Mouse (Mus musculus) lung, postnatal 10 days (tissue): ENCODE measurements around the gene Hist1h3g.

Source experiments
- DNase-seq: peaks from one replicate; pipeline ENCODE4 v3.0.0; 2021

Gene Hist1h3g

GRCm38 (mm10) chr13:23535137-23536075 lies at the start of gene Hist1h3g:
Hist1h3g (plus strand) TSS chr13:23535422.
- peak; percentile 93 for DNase-seq

DNA sequence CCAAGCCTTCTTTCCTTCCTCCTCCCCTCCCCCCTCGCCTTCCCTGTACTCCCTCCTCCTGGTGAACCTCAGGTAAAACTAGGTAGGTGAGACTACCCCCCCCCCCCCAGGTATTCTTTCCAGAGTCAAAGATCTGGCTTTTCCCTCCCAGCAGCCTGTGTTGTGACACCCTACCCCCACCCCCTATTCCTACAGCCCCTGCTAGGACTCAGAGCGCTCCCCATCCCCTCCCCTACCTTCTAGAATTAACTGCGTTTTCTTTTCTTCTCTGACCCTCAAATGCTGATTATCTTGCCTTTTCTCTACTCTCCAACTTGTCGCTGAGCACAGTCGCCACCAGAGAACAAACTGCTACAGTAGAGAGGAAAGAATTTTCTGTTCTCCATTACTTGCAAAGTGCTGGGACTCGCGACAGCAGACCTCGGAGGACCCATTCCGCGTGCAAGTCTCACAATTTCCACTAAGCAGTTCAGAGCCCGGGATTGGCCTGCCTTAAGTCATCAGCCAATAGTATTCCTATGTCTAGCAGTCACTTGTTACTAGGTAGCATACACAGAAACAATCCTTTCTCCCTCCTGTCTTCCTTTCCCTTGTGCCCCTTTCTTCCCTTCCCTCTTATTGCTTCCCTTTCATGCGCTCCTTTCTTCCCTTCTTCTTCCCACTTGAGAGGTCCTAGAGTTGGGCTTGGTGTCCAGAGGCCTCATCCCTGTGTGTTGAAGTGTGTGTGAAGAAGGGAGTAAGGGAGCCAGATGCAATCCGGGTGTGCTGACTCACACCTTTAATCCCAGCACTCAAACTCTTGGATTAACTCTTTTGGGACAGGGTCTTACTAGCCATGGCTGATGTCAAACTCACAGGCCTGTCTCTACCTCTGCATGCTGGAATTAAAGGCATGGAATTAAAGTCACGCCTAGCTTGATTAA lies 46.6 kb upstream of the Hist1h3g start, which contains the start of gene Btn2a2:
Gene Btn2a2, minus strand, starts transcription at position 458 of the 923 bp plus-strand sequence.
- peak; percentile 74 for DNase-seq

- no peak for DNase-seq
Measured at GRCm38 (mm10) chr13:23490863-23491262, 44.4 kb upstream of the Hist1h3g start.

DNA sequence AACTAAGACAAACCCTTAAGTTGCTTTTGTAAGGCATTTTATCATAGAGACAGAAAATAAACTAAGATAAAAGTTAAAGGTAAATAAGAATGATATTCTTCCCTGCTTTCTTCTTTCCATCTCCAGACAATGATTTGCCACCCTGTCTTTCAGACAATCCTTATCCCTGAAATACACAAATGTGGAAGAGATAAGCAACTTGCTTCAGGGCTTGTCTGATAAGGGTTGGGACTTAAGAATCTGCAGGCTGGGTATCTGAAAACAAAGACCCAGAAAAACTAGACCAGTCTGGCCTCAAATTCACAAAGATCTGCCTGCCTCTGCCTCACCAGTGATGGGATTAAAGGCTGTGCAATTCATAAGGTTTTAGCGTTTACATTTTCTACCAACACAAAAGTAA lies 44.0 kb upstream of the Hist1h3g start:
- DNase-seq, result no peak

- no peak for DNase-seq
Measured at GRCm38 (mm10) chr13:23491990-23492389, 43.2 kb upstream of the Hist1h3g start.

DNA sequence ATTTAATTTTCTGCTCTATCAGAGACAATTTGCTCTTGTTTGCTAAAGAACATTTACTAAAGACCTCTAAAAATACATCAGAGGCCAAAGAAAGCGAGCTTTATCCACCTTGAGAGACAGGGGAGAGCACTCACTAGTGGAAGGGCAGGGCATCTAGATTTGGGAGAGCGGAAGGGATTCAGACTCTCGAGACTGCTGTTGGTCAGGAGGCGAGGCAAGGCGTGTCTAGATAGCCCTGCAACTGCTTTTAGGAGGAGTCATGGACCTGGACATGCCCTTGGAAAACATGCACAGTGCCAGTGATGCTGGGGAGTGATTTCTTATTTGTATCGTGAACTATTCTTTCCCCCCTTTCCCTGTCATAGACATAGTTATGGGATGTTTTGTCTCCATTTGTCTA lies 39.7 kb upstream of the Hist1h3g start:
- no peak for DNase-seq

DNA sequence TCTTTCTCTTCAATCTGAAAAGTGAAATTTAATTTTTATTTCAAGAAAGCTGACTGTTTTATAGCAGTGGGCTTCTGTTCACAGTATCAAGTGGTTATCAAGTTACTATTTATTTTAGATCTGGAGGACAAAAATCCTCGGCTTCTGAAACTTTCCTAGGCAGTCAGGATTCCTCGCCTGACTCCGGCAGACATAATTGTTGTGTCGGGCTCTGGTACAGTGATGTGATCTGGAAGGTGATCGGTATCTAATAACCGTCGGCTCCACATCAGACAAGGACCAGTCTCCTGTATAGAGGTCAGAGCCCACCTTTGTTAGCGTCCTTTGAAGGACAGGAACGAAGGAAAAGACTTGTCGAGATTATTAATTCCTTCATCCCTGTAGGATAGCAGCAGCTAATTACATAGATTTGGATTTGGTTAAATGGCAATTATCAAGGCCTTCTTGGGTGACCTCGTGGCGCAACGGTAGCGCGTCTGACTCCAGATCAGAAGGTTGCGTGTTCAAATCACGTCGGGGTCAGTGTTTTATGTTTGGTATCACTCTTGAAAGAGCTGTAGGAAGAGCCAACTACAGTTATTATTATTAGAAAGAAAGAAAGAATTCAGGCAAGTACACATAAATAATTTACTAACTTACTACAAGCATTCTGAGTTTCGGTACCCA lies 37.4 kb upstream of the Hist1h3g start:
- DNase-seq, result no peak

GRCm38 (mm10) chr13:23498653-23499052 lies 36.6 kb upstream of the Hist1h3g start:
- DNase-seq, result peak; percentile 26

- DNase-seq, result no peak
Measured at GRCm38 (mm10) chr13:23499943-23500342, 35.3 kb upstream of the Hist1h3g start.

GRCm38 (mm10) chr13:23500424-23501200 lies 34.6 kb upstream of the Hist1h3g start:
- DNase-seq, result peak; percentile 41

- DNase-seq, result no peak
Measured at GRCm38 (mm10) chr13:23501511-23501910, 33.7 kb upstream of the Hist1h3g start.

GRCm38 (mm10) chr13:23502031-23502567 lies 33.1 kb upstream of the Hist1h3g start:
- DNase-seq, result no peak

DNA sequence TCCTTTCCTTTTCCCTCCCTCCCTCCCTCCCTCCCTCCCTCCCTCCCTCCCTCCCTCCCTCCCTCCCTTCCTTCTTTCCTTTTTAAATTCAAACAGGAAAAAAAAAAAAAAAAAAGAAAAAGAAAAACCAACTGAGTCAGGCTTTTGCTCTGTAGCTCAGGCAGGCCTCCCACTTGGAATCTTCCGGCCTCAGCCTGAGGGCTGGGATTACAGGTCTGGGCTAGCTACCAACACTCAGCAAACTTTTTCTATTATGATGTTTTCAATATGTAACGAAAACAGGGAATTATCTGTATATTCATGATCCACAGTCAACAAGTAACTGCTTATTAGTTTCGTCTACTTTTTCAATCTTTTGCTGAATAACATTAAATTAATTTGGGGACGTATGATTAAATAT lies 32.3 kb upstream of the Hist1h3g start:
- no peak for DNase-seq

GRCm38 (mm10) chr13:23503797-23504196 lies 31.4 kb upstream of the Hist1h3g start:
- DNase-seq, result peak; percentile 49

DNA sequence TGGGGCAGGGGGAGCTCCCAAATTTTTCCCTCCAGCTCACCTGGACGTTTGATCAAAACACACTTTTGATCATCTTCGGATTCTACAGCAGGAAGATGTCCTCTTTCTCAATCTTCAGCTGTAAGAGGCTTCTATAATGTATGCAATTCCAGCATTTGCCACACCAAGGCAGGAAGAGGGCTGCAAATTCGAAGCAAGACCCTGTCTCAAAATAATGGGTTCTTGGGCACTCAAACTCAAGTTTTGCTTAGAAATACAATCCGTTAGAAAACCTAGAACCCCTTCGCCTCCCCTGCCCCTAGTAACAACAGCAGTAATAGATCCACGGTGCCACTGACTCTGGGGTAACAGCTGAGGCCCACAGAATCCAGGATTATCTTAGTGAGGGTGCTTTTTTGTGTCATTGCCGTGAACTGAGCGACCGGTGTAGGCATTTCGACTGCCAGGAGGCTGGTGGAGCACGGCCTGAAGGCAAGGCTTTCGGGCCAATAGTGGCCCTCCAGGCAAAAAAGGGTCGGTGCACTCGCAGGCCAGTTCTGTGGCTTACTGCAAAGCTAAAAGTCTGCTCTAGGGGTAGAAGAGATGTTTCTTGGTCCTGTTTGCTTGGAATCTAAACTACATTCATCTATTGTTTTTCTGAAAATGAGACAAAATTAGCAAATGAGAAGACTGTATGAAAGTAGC lies 29.4 kb upstream of the Hist1h3g start:
- DNase-seq, result no peak

GRCm38 (mm10) chr13:23506351-23506750 lies 28.9 kb upstream of the Hist1h3g start:
- DNase-seq, result peak; percentile 30

DNA sequence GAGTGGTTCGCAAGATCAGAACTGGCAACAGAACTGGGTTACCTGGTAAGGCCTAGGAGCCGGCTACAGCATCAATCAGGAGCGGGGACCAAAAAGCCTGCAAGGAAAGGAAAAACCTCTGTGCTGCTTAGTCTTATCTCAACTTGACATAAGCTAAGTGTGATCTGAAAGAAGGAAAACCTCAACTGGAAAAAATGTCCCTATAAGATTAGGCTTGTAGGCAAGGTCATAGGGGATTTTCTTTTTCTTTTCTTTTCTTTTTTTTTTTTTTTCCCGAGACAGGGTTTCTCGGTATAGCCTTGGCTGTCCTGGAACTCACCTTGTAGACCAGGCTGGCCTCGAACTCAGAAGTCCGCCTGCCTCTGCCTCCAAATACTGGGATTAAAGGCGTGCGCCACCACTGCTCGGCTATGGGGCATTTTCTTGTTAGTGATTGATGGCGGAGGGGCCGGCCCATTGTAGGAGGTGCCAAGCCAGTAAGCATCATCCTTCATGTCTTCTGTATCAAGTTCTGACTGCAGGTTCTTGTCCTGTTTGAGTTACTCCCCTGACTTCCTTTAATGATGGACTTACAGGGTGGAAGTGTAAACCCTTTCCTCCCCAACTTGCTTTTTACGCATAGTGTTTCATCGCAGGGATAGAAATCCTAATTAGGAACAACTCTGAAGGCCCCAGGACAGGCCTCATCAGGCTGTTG lies 28.3 kb upstream of the Hist1h3g start:
- no peak for DNase-seq

DNA sequence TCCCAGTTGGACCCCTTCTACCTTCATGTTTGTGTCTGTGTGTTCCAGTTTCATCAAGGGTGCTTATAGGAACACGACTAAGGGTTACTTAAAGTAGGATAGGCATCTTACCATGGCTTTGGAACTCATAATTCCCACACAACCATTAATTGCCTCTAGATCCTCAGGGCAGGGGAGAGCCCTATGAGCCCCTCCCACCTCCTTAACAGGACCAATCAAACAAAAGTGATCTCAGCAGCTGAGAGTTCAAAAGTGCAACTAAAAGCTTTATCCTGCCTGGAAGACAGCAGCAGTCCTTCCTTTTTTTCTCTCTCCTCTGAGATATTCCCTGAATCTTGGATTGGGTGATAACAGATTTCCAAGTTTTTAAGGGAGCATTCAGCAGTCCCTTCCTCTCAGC lies 25.1 kb upstream of the Hist1h3g start:
- no peak for DNase-seq

DNA sequence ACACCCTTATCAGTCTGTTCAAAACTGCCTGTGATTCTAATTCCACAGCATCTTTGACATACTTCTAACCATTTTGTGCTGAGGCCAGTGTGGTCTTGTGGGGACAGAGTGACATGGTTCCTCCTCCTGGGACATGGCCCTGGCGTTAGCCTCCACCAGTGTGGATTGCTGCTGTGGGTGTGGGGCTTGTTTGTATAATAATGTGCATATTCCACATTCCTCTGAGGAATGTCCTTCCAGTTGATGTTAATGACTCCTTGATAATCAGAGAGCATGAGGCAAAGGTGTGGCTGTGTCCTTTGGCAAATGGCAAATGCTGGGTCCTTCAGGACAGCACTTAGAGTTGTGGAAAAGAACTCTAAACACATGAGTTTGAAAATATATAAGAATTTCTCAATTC lies 21.7 kb upstream of the Hist1h3g start:
- DNase-seq, result no peak

DNA sequence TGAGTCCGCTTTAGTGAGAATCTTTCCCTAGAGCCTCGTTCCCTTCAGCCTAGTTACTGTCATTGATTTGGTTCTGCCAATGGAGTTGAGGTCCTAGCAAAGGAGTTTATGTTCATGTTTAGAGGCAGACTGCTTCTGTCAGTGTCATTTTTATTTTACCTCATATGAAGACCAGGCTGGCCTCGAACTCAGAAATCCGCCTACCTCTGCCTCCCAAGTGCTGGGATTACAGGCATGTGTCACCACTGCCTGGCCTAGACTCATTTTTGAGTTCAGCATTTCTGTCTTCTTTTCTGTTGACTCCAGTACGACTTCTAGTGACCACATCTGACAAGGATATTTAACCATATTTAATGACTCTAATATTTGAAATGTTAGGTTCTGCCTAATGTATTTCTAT lies 19.9 kb upstream of the Hist1h3g start:
- DNase-seq, result no peak
